Mouse (Mus musculus): ENCODE measurements at regions not wholly inside any gene's neighbourhood (a gene's known extent, or its start where the extent isn't known, plus 50 kb on each side); places are given as distances from the start of the nearest gene placed in this dataset.

DNA sequence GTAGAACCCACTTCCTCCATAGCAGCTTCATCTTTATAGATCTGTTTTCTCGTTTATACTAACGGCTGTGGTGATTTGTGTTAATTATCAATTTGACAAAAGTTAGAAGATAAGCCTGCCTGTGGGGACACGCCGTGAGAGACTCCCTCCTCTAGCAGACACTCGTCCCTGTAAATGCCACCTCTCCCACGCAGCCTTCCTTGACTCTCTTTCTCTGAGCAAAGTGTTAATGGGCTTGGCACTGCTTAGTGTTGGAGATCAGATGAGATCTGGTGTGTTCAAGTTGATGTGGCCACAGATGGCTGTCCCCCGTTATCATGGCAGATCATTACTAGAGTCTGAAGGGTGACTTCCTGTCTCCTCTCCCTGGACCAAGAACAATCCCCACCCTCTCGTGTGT lies 113.1 kb downstream of the Plxna1 start:
- Histone ChIP-seq H3K36me3 (replicated peaks in 1 of 2; ENCODE audit: control insufficient read depth in 1 of 2, insufficient read depth in 1 of 2, low read length in 1 of 2) (no peaks in the 10 kb centered on the region), H3K79me2 (replicated peaks; ENCODE audit: control insufficient read depth, extremely low read depth, insufficient read depth, poor library complexity, severe bottlenecking) (no peaks in the 10 kb centered on the region), H3K27ac (ENCODE audit: insufficient read depth, low read depth) (no peak overlapping the region), H3K9me3 (replicated peaks; ENCODE audit: low read length) (no peaks in the 10 kb centered on the region), H3K4me1 (ENCODE audit: control insufficient read depth in 1 of 2, insufficient read depth in 2 of 2) (peaks cover 0 to 14% of the 10 kb centered on the region in 2 experiments; a peak in 3 of 4 replicates), H3K27me3 (replicated peaks) (no peaks in the 10 kb centered on the region), H3K9ac (ENCODE audit: insufficient read depth, low read depth) (no peak overlapping the region), H3K4me3 (replicated peaks in 1 of 3; ENCODE audit: low read depth in 2 of 3, low read length in 2 of 3, poor library complexity in 1 of 3) (no peak overlapping the region), H3K4me2 (ENCODE audit: insufficient read depth, low read depth, poor library complexity, severe bottlenecking) (no peak overlapping the region)
- TF ChIP-seq JUN (IDR thresholded peaks at IDR 0.05; ENCODE audit: insufficient read depth, low read depth, low read length), result no peak
- TF ChIP-seq SIN3A (IDR thresholded peaks at IDR 0.05; ENCODE audit: low read length), result no peak
- no peak for TF ChIP-seq BHLHE40 (IDR thresholded peaks at IDR 0.05; ENCODE audit: low read depth, low read length)
- TF ChIP-seq EP300 (IDR thresholded peaks at IDR 0.05; ENCODE audit: low read length), result no peak
- TF ChIP-seq POLR2A (IDR thresholded peaks at IDR 0.05; ENCODE audit: low read depth, low read length), result no peak
- no peak for TF ChIP-seq GABPA (IDR thresholded peaks at IDR 0.05; ENCODE audit: insufficient replicate concordance, low read depth, low read length)
- TF ChIP-seq TCF12 (IDR thresholded peaks at IDR 0.05; ENCODE audit: low read depth, low read length), result no peak
- no peak for TF ChIP-seq MEF2A (IDR thresholded peaks at IDR 0.05; ENCODE audit: borderline replicate concordance, low read depth, low read length)
- no peak for TF ChIP-seq ETS1 (conservative IDR thresholded peaks at IDR 0.05; ENCODE audit: low read depth, low read length)
- TF ChIP-seq USF1 (IDR thresholded peaks at IDR 0.05; ENCODE audit: low read depth, low read length), result no peak
- TF ChIP-seq POLR2AphosphoS2 (IDR thresholded peaks at IDR 0.05; ENCODE audit: low read depth, low read length), result no peak
- TF ChIP-seq KAT2A (IDR thresholded peaks at IDR 0.05; ENCODE audit: insufficient replicate concordance, low read length), result no peak
- TF ChIP-seq JUND (conservative IDR thresholded peaks at IDR 0.05; ENCODE audit: low read depth, low read length), result no peak
- TF ChIP-seq CHD1 (IDR thresholded peaks at IDR 0.05; ENCODE audit: low read depth, low read length), result no peak
- TF ChIP-seq RCOR1 (conservative IDR thresholded peaks at IDR 0.05; ENCODE audit: low read depth, low read length), result no peak
- TF ChIP-seq ZMIZ1 (IDR thresholded peaks at IDR 0.05; ENCODE audit: low read depth, low read length), result no peak
- no peak for TF ChIP-seq CHD2 (IDR thresholded peaks at IDR 0.05; ENCODE audit: low read length)
- no peak for DNase-seq (ENCODE audit: extremely low read depth)
- in situ Hi-C loops (cut with MboI; ENCODE audit: low pct_ligation_motif_present, low pct_unique_long_range_greater_than_20kb, low sequenced_read_pairs) (loop anchor here (25.0 kb wide), 1 partner anchor 112 kb away; no protein-coding TSS in a partner anchor), dilution Hi-C loops (cut with MboI; ENCODE audit: extremely low pct_ligation_motif_present, extremely low pct_unique_long_range_greater_than_20kb, low sequenced_read_pairs) (no loop called here)

DNA sequence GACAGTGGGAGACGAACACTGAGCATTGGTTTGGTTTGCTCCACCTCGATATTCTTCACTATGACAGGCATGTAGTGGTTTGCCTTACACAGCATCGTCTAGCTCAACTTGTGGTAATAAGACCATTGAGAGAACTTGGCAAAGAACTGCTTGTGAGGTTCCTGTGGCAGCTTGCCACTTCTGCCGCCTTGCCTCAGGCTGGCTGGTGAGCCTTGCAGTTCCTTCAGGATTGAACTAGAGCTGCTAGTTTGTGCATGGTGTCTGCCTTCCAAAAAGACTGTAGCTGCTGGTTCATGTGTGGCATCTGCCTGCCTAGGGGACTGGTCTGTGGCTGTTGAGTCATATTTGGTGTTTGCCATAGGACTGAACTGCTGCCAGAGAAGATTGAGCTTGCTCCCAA lies 110.8 kb downstream of the Plxna1 start:
- dilution Hi-C loops (cut with MboI; ENCODE audit: extremely low pct_ligation_motif_present, extremely low pct_unique_long_range_greater_than_20kb, low sequenced_read_pairs) (no loop called here), in situ Hi-C loops (cut with MboI; ENCODE audit: low pct_ligation_motif_present, low pct_unique_long_range_greater_than_20kb, low sequenced_read_pairs) (no loop called here)
- Histone ChIP-seq H3K9me3 (replicated peaks; ENCODE audit: low read length) (no peaks in the 10 kb centered on the region), H3K36me3 (replicated peaks in 1 of 2; ENCODE audit: control insufficient read depth in 1 of 2, insufficient read depth in 1 of 2, low read length in 1 of 2) (no peaks in the 10 kb centered on the region), H3K9ac (ENCODE audit: insufficient read depth, low read depth) (no peak overlapping the region), H3K4me3 (replicated peaks in 1 of 3; ENCODE audit: low read depth in 2 of 3, low read length in 2 of 3, poor library complexity in 1 of 3) (no peak overlapping the region), H3K79me2 (replicated peaks; ENCODE audit: control insufficient read depth, extremely low read depth, insufficient read depth, poor library complexity, severe bottlenecking) (no peaks in the 10 kb centered on the region), H3K4me2 (ENCODE audit: insufficient read depth, low read depth, poor library complexity, severe bottlenecking) (no peak overlapping the region), H3K4me1 (ENCODE audit: control insufficient read depth in 1 of 2, insufficient read depth in 2 of 2) (peaks cover 9 to 29% of the 10 kb centered on the region in 2 experiments), H3K27me3 (replicated peaks) (no peaks in the 10 kb centered on the region), H3K27ac (ENCODE audit: insufficient read depth, low read depth) (no peak overlapping the region)
- TF ChIP-seq CTCF (conservative IDR thresholded peaks at IDR 0.05 in 1 of 2, IDR thresholded peaks at IDR 0.05 in 1 of 2; ENCODE audit: low read depth in 2 of 2, low read length in 2 of 2) (no peak), USF2 (conservative IDR thresholded peaks at IDR 0.05; ENCODE audit: low read depth, low read length) (no peak), SMC3 (IDR thresholded peaks at IDR 0.05; ENCODE audit: low read depth, low read length) (no peak), TCF12 (IDR thresholded peaks at IDR 0.05; ENCODE audit: low read depth, low read length) (no peak), NELFE (IDR thresholded peaks at IDR 0.05; ENCODE audit: low read depth, low read length) (no peak), MAX (IDR thresholded peaks at IDR 0.05; ENCODE audit: low read length) (no peak), SIN3A (IDR thresholded peaks at IDR 0.05; ENCODE audit: low read length) (no peak)
- DNase-seq (ENCODE audit: extremely low read depth), result no peak

Measured in CH12.LX (cell line).